Comparison of ENCODE assay signal across 19 mouse cellular contexts in genomic region chr10:107943859-107944258, GRCm38 (mm10). TPM values are rescaled to one million over a fixed set of nuclear protein-coding genes. Genes with fewer than 3 reads are reported as not detected.
DNase-seq lines count a peak whose midpoint lies in the region; ATAC-seq and TF ChIP-seq lines count a peak whose summit lies in the region.
"Had no signal": no experiment of that assay in that cellular context is flagged by ENCODE, and none has a peak within 500 bp of the region (broad histone marks: within the 10 kb centered on the region; RNA-seq: fewer than 3 reads in every experiment).

No protein-coding gene starts in this region.

- no peak for TF ChIP-seq CTCF in liver, adult 2 months (IDR thresholded peaks at IDR 0.05; ENCODE audit: low read depth, low read length)
- TF ChIP-seq CTCF in CH12.LX (conservative IDR thresholded peaks at IDR 0.05 in 1 of 2, IDR thresholded peaks at IDR 0.05 in 1 of 2; ENCODE audit: low read depth in 2 of 2, low read length in 2 of 2), result no peak
- no peak for TF ChIP-seq CTCF in stomach, postnatal 0 days (IDR thresholded peaks at IDR 0.05; ENCODE audit: low read depth)
- no peak for TF ChIP-seq CTCF in midbrain, postnatal 0 days (IDR thresholded peaks at IDR 0.05)

- peaks cover 8% of the 10 kb centered on the region; the same call in 1 of the 2 replicates for H3K4me1 ChIP-seq in liver, adult 2 months (ENCODE audit: control insufficient read depth, insufficient read depth, low read length)
- H3K4me1 ChIP-seq in liver, embryonic 11.5 days (replicated peaks; ENCODE audit: control insufficient read depth, insufficient read depth, low read length), result no peaks in the 10 kb centered on the region
- H3K4me1 ChIP-seq in CH12.LX (ENCODE audit: control insufficient read depth in 1 of 2, insufficient read depth in 2 of 2), result peaks cover 0 to 25% of the 10 kb centered on the region in 2 experiments; a peak in 2 of 4 replicates
- H3K4me1 ChIP-seq in stomach, postnatal 0 days (replicated peaks; ENCODE audit: control insufficient read depth, insufficient read depth), result no peaks in the 10 kb centered on the region
- H3K4me1 ChIP-seq in midbrain, embryonic 10.5 days, result no peaks in the 10 kb centered on the region
- no peaks in the 10 kb centered on the region for H3K4me1 ChIP-seq in midbrain, postnatal 0 days (ENCODE audit: insufficient read depth, low read length)
- H3K4me1 ChIP-seq: forebrain, embryonic 13.5 days; hindbrain, embryonic 12.5 days had no signal

- no peaks in the 10 kb centered on the region for H3K9me3 ChIP-seq in liver, embryonic 11.5 days (ENCODE audit: control insufficient read depth, low read length)
- no peaks in the 10 kb centered on the region for H3K9me3 ChIP-seq in CH12.LX (replicated peaks; ENCODE audit: low read length)
- no peaks in the 10 kb centered on the region for H3K9me3 ChIP-seq in stomach, postnatal 0 days (ENCODE audit: control insufficient read depth, low read length)
- H3K9me3 ChIP-seq in midbrain, embryonic 10.5 days (replicated peaks), result no peaks in the 10 kb centered on the region
- no peaks in the 10 kb centered on the region for H3K9me3 ChIP-seq in midbrain, postnatal 0 days (ENCODE audit: low read length)
- H3K9me3 ChIP-seq: embryonic facial prominence, embryonic 10.5 days; forebrain, embryonic 13.5 days; hindbrain, embryonic 12.5 days had no signal

- DNase-seq in liver, adult 2 months (ENCODE audit: extremely low read depth, low read depth, low spot score), result peak; percentile 48
- DNase-seq in liver, embryonic 11.5 days (ENCODE audit: low spot score), result no peak
- no peak for DNase-seq in CH12.LX (ENCODE audit: extremely low read depth)
- no peak for DNase-seq in stomach, postnatal 0 days (ENCODE audit: low spot score)
- DNase-seq in midbrain, embryonic 10.5 days (ENCODE audit: low spot score), result no peak
- no peak for DNase-seq in midbrain, postnatal 0 days (ENCODE audit: low spot score)
- DNase-seq: adrenal gland, postnatal 25 days; cerebellum, adult 18-20 months; cerebellum, adult 9-11 months; cerebellum, postnatal 36 days; forebrain, postnatal 0 days; gastrocnemius, postnatal 14 days; heart, postnatal 10 days; heart, postnatal 4 days had no signal

- dilution Hi-C loops in CH12.LX (cut with MboI; ENCODE audit: extremely low pct_ligation_motif_present, extremely low pct_unique_long_range_greater_than_20kb, low sequenced_read_pairs), result no loop called here

- no peak overlapping the region for H3K4me3 ChIP-seq in liver, adult 2 months (ENCODE audit: insufficient read depth, low read depth, low read length)
- H3K4me3 ChIP-seq in liver, embryonic 11.5 days (ENCODE audit: low read depth, low read length), result no peak overlapping the region
- H3K4me3 ChIP-seq in CH12.LX (replicated peaks in 1 of 3; ENCODE audit: low read depth in 2 of 3, low read length in 2 of 3, poor library complexity in 1 of 3), result no peak overlapping the region
- H3K4me3 ChIP-seq in stomach, postnatal 0 days (ENCODE audit: low read depth, low read length), result no peak overlapping the region
- no peak overlapping the region for H3K4me3 ChIP-seq in midbrain, embryonic 10.5 days
- no peak overlapping the region for H3K4me3 ChIP-seq in midbrain, postnatal 0 days (ENCODE audit: low read depth, low read length)
- H3K4me3 ChIP-seq: embryonic facial prominence, embryonic 10.5 days; forebrain, embryonic 13.5 days; hindbrain, embryonic 12.5 days had no signal

- no peak for TF ChIP-seq RAD21 in CH12.LX (IDR thresholded peaks at IDR 0.05; ENCODE audit: low read depth, low read length)

- H3K27me3 ChIP-seq in liver, adult 2 months (ENCODE audit: control insufficient read depth, insufficient read depth, low read length), result no peaks in the 10 kb centered on the region
- H3K27me3 ChIP-seq in liver, embryonic 11.5 days (replicated peaks; ENCODE audit: control insufficient read depth, insufficient read depth, low read length), result no peaks in the 10 kb centered on the region
- H3K27me3 ChIP-seq in CH12.LX (replicated peaks), result no peaks in the 10 kb centered on the region
- H3K27me3 ChIP-seq in stomach, postnatal 0 days (ENCODE audit: control insufficient read depth, insufficient read depth, low read length), result no peaks in the 10 kb centered on the region
- H3K27me3 ChIP-seq in midbrain, embryonic 10.5 days (ENCODE audit: low read depth, poor library complexity, severe bottlenecking), result no peaks in the 10 kb centered on the region
- no peaks in the 10 kb centered on the region for H3K27me3 ChIP-seq in midbrain, postnatal 0 days (ENCODE audit: insufficient read depth, low read length)
- H3K27me3 ChIP-seq: forebrain, embryonic 13.5 days; hindbrain, embryonic 12.5 days had no signal

- no peak for TF ChIP-seq POLR2A in liver, adult 2 months (IDR thresholded peaks at IDR 0.05; ENCODE audit: extremely low read depth, insufficient read depth, low read length)
- TF ChIP-seq POLR2A in CH12.LX (IDR thresholded peaks at IDR 0.05; ENCODE audit: low read depth, low read length), result no peak

- in situ Hi-C loops in CH12.LX (cut with MboI; ENCODE audit: low pct_ligation_motif_present, low pct_unique_long_range_greater_than_20kb, low sequenced_read_pairs), result loop anchor here (25.0 kb wide), 2 partner anchors 343 to 493 kb away; no protein-coding TSS in a partner anchor

- H3K4me2 ChIP-seq in liver, embryonic 11.5 days, result no peak overlapping the region
- H3K4me2 ChIP-seq in CH12.LX (ENCODE audit: insufficient read depth, low read depth, poor library complexity, severe bottlenecking), result no peak overlapping the region
- H3K4me2 ChIP-seq in stomach, postnatal 0 days (replicated peaks; ENCODE audit: low read depth), result no peak overlapping the region
- H3K4me2 ChIP-seq in midbrain, postnatal 0 days (ENCODE audit: low read depth, low read length, poor library complexity, severe bottlenecking), result no peak overlapping the region
- H3K4me2 ChIP-seq: forebrain, embryonic 13.5 days; hindbrain, embryonic 12.5 days had no signal

- no peak overlapping the region for H3K9ac ChIP-seq in liver, adult 2 months (ENCODE audit: low read depth, low read length)
- H3K9ac ChIP-seq in liver, embryonic 11.5 days (ENCODE audit: low read depth, low read length), result no peak overlapping the region
- no peak overlapping the region for H3K9ac ChIP-seq in CH12.LX (ENCODE audit: insufficient read depth, low read depth)
- H3K9ac ChIP-seq in stomach, postnatal 0 days (ENCODE audit: low read length), result no peak overlapping the region
- no peak overlapping the region for H3K9ac ChIP-seq in midbrain, postnatal 0 days (replicated peaks; ENCODE audit: low read length, poor library complexity, severe bottlenecking)
- H3K9ac ChIP-seq: forebrain, embryonic 13.5 days; forebrain, postnatal 0 days; hindbrain, embryonic 12.5 days had no signal

- no peak overlapping the region for H3K27ac ChIP-seq in liver, adult 2 months (replicated peaks; ENCODE audit: insufficient read depth, low read depth, low read length)
- no peak overlapping the region for H3K27ac ChIP-seq in liver, embryonic 11.5 days (ENCODE audit: low read depth, low read length)
- no peak overlapping the region for H3K27ac ChIP-seq in CH12.LX (ENCODE audit: insufficient read depth, low read depth)
- no peak overlapping the region for H3K27ac ChIP-seq in stomach, postnatal 0 days (replicated peaks)
- H3K27ac ChIP-seq in midbrain, embryonic 10.5 days (replicated peaks), result no peak overlapping the region
- H3K27ac ChIP-seq in midbrain, postnatal 0 days (ENCODE audit: low read depth, low read length), result no peak overlapping the region
- H3K27ac ChIP-seq: embryonic facial prominence, embryonic 10.5 days; forebrain, embryonic 13.5 days; hindbrain, embryonic 12.5 days had no signal

- 57% methylated on average over 3 of the region's 3 CpGs for WGBS in liver, adult 2 months
- 67% methylated on average over 3 of the region's 3 CpGs for WGBS in liver, embryonic 11.5 days
- 66% methylated on average over 3 of the region's 3 CpGs for WGBS in stomach, postnatal 0 days
- 76% methylated on average over 3 of the region's 3 CpGs for WGBS in midbrain, embryonic 10.5 days
- 80% methylated on average over 3 of the region's 3 CpGs for WGBS in midbrain, postnatal 0 days

- no peaks in the 10 kb centered on the region for H3K79me2 ChIP-seq in liver, adult 2 months (ENCODE audit: control insufficient read depth, insufficient read depth, low read length)
- no peaks in the 10 kb centered on the region for H3K79me2 ChIP-seq in CH12.LX (replicated peaks; ENCODE audit: control insufficient read depth, extremely low read depth, insufficient read depth, poor library complexity, severe bottlenecking)

- H3K36me3 ChIP-seq in liver, adult 2 months (ENCODE audit: control insufficient read depth, insufficient read depth, low read length), result no peaks in the 10 kb centered on the region
- H3K36me3 ChIP-seq in liver, embryonic 11.5 days (ENCODE audit: control insufficient read depth, insufficient read depth, low read length), result no peaks in the 10 kb centered on the region
- H3K36me3 ChIP-seq in CH12.LX (replicated peaks in 1 of 2; ENCODE audit: control insufficient read depth in 1 of 2, insufficient read depth in 1 of 2, low read length in 1 of 2), result no peaks in the 10 kb centered on the region
- no peaks in the 10 kb centered on the region for H3K36me3 ChIP-seq in stomach, postnatal 0 days (ENCODE audit: control insufficient read depth, insufficient read depth, low read length)
- H3K36me3 ChIP-seq in midbrain, embryonic 10.5 days, result no peaks in the 10 kb centered on the region
- H3K36me3 ChIP-seq in midbrain, postnatal 0 days (ENCODE audit: insufficient read depth, low read length), result no peaks in the 10 kb centered on the region
- H3K36me3 ChIP-seq: embryonic facial prominence, embryonic 10.5 days; hindbrain, embryonic 12.5 days had no signal

- TF ChIP-seq EP300 in CH12.LX (IDR thresholded peaks at IDR 0.05; ENCODE audit: low read length), result no peak
- TF ChIP-seq EP300 in stomach, postnatal 0 days (optimal IDR thresholded peaks at IDR 0.05), result no peak

- no peak for ATAC-seq in liver, embryonic 11.5 days (replicated peaks; ENCODE audit: low FRiP score)
- peak; percentile 54 for ATAC-seq in granulocyte monocyte progenitor cell, adult 5-6 weeks (replicated peaks; ENCODE audit: poor library complexity, severe bottlenecking)
- no peak for ATAC-seq in stomach, postnatal 0 days (ENCODE audit: low FRiP score, low TSS enrichment)
- no peak for ATAC-seq in midbrain, postnatal 0 days (ENCODE audit: low FRiP score)
- ATAC-seq: forebrain, embryonic 13.5 days; forebrain, postnatal 0 days; hindbrain, embryonic 16.5 days had no signal

RNA-seq across cellular contexts. Expression of gene Otogl, which starts 31.9 kb away (rescaled TPM):
- total RNA-seq in liver, adult 2 months (2014; rRNA removed), result not detected in 2 replicates
- not detected in 2 replicates for polyA plus RNA-seq in liver, adult 2 months (2012; rRNA removed)
- polyA plus RNA-seq in liver, embryonic 11.5 days (2014; fragmentation: Nextera tagmentation; extraction: Ambion mirVana), result 0.12 and 0.14 TPM in 2 replicates
- total RNA-seq in CH12.LX (2012; rRNA removed) (0.59 and 2.1 TPM in 2 replicates), CH12.LX (2014; rRNA removed) (3.2 and 3.4 TPM in 2 replicates)
- polyA plus RNA-seq in CH12.LX (2012; ENCODE audit: insufficient read length, low read depth), result 0.82 and 1.1 TPM in 2 replicates
- 3.1 and 4.0 TPM in 2 replicates for total RNA-seq in granulocyte monocyte progenitor cell, adult 5-6 weeks (2014; fragmentation: Nextera tagmentation)
- total RNA-seq in granulocyte monocyte progenitor cell, adult 5-6 weeks (2017), result 2.4 and 2.8 TPM in 2 replicates
- 0.01 and 0.02 TPM in 2 replicates for polyA plus RNA-seq in stomach, postnatal 0 days (2015; fragmentation: Nextera tagmentation; extraction: Ambion mirVana)
- 0.01 TPM in 1 of 2 replicates, not detected in the other for polyA plus RNA-seq in midbrain, embryonic 10.5 days (2016; fragmentation: Nextera tagmentation; extraction: Ambion mirVana)
- 0.19 and 0.22 TPM in 2 replicates for total RNA-seq in midbrain, postnatal 0 days (2014; rRNA removed)
- 0.04 and 0.05 TPM in 2 replicates for polyA plus RNA-seq in midbrain, postnatal 0 days (2015; fragmentation: Nextera tagmentation; extraction: Ambion mirVana)
- polyA plus RNA-seq: forebrain, embryonic 13.5 days had no signal
